Mouse (Mus musculus) left cerebral cortex, postnatal 10 days (tissue): ENCODE data around the gene Soat2. TPM values are rescaled to one million over a fixed set of nuclear protein-coding genes. Genes with fewer than 3 reads are reported as not detected.

Experiments
- DNase-seq, 2 experiments: peaks; one replicate each; pipeline ENCODE4 v3.0.0; 2021 to 2022; ENCODE audit warnings: low spot score in 2 of 2, mixed read lengths in 1 of 2; ENCODE audit errors: extremely low spot score in 1 of 2
- intact Hi-C: fragments of 180-260 bp; cut with DNase I; formaldehyde crosslinking; loops from one replicate; pipeline ENCODE4 v1.15.1; 2025
- total RNA-seq, 2 experiments: library from RNA; stranded (reverse); gene quantifications; 2 replicates each; pipeline ENCODE4 v1.2.3; 2021

Gene Soat2
- under 1 TPM in 1 of 2 experiments, not detected in 1; 0.16 TPM for total RNA-seq

- intact Hi-C loops: no loop called here
- DNase-seq: peak in 1 of 2 experiments; percentile 51
Measured at GRCm38 (mm10) chr15:102150301-102151135, at the start of gene Soat2. Soat2 (plus strand) TSS chr15:102150526.

- DNase-seq: peak in 1 of 2 experiments; percentile 54
- intact Hi-C loops: no loop called here
Measured at GRCm38 (mm10) chr15:102100996-102101671, 49.2 kb upstream of the Soat2 start.

GRCm38 (mm10) chr15:102101672-102102541 is 48.4 kb upstream of the Soat2 start:
- intact Hi-C loops: no loop called here
- DNase-seq: peak in 1 of 2 experiments; percentile 77

GRCm38 (mm10) chr15:102102548-102103121 is 47.7 kb upstream of the Soat2 start:
- DNase-seq: peak in 1 of 2 experiments; percentile 87
- intact Hi-C loops: no loop called here

- intact Hi-C loops: no loop called here
- DNase-seq: peak in 1 of 2 experiments; percentile 75
Measured at GRCm38 (mm10) chr15:102103371-102103946, 46.9 kb upstream of the Soat2 start.

- DNase-seq: peak in 1 of 2 experiments; percentile 83
- intact Hi-C loops: no loop called here
Measured at GRCm38 (mm10) chr15:102103947-102104555, 46.3 kb upstream of the Soat2 start.

- intact Hi-C loops: loop anchor here (5.0 kb wide), 1 partner anchor 37 kb away; the partner anchor contains the start of gene Igfbp6
- peak in 1 of 2 experiments; percentile 83 for DNase-seq
Measured at GRCm38 (mm10) chr15:102105360-102105759, 45.0 kb upstream of the Soat2 start.

GRCm38 (mm10) chr15:102105764-102106730 is 44.3 kb upstream of the Soat2 start:
- DNase-seq: peak in 1 of 2 experiments; percentile 65
- intact Hi-C loops: loop anchor here (5.0 kb wide), 1 partner anchor 36 kb away; the partner anchor contains the start of gene Igfbp6

- peak in 1 of 2 experiments; percentile 27 for DNase-seq
- intact Hi-C loops: loop anchor here (5.0 kb wide), 1 partner anchor 35 kb away; the partner anchor contains the start of gene Igfbp6
Measured at GRCm38 (mm10) chr15:102106754-102107456, 43.4 kb upstream of the Soat2 start.

GRCm38 (mm10) chr15:102107689-102108573 is 42.4 kb upstream of the Soat2 start:
- DNase-seq: peak in 1 of 2 experiments; percentile 72
- intact Hi-C loops: loop anchor here (5.0 kb wide), 1 partner anchor 34 kb away; the partner anchor contains the start of gene Igfbp6

- DNase-seq: peak; percentile 74 to 85
- intact Hi-C loops: loop anchor here (5.0 kb wide), 1 partner anchor 33 kb away; the partner anchor contains the start of gene Igfbp6
Measured at GRCm38 (mm10) chr15:102108651-102109525, 41.4 kb upstream of the Soat2 start.

- intact Hi-C loops: loop anchor here (10.0 kb wide), 1 partner anchor 115 kb away; no protein-coding TSS in a partner anchor
- DNase-seq: no peak
Measured at GRCm38 (mm10) chr15:102110271-102110670, 40.1 kb upstream of the Soat2 start.

GRCm38 (mm10) chr15:102110701-102111494 is 39.4 kb upstream of the Soat2 start:
- intact Hi-C loops: loop anchor here (10.0 kb wide), 1 partner anchor 114 kb away; no protein-coding TSS in a partner anchor
- DNase-seq: no peak
